Mouse (Mus musculus) liver (tissue): ENCODE measurements at regions not wholly inside any gene's neighbourhood (a gene's known extent, or its start where the extent isn't known, plus 50 kb on each side); places are given as distances from the start of the nearest gene placed in this dataset.
"Not testable (repeated sequence)": the region's sequence is repeated elsewhere in the genome, so short reads cannot be mapped to it uniquely, and the experiment has no call there.

Source experiments
- DNase-seq: peaks from one replicate; pipeline ENCODE4 v3.0.0-alpha.2; 2020; ENCODE audit warnings: mixed read lengths

GRCm38 (mm10) chr12:104637046-104638032, 114.4 kb downstream of the Dicer1 start:
- DNase-seq, result no peak

GRCm38 (mm10) chr12:104636474-104636873, 115.3 kb downstream of the Dicer1 start:
- no peak for DNase-seq

- DNase-seq, result no peak
Observed at GRCm38 (mm10) chr12:104634818-104635217, 116.9 kb downstream of the Dicer1 start.

GRCm38 (mm10) chr12:104630590-104630989, 121.2 kb downstream of the Dicer1 start:
- no peak for DNase-seq

DNA sequence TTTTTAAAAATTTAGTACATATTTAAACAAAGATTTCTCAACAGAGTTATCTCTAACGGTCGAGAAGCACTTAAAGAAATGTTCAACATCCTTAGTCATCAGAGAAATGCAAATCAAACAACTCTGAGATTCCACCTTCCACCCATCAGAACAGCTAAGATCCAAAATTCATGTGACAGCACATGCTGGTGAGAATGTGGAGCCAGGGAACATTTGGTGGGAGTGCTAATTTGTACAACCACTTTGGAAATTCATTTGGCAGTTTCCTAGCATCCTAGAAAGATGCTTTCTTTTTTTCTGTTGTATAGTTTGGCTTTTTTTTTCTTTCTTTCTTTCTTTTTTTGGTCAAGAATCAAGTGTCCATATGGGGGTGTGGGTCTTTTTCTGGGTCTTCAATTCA, 122.3 kb downstream of the Dicer1 start:
- DNase-seq, result no peak

GRCm38 (mm10) chr12:104626054-104626453, 125.7 kb downstream of the Dicer1 start:
- DNase-seq, result no peak

DNA sequence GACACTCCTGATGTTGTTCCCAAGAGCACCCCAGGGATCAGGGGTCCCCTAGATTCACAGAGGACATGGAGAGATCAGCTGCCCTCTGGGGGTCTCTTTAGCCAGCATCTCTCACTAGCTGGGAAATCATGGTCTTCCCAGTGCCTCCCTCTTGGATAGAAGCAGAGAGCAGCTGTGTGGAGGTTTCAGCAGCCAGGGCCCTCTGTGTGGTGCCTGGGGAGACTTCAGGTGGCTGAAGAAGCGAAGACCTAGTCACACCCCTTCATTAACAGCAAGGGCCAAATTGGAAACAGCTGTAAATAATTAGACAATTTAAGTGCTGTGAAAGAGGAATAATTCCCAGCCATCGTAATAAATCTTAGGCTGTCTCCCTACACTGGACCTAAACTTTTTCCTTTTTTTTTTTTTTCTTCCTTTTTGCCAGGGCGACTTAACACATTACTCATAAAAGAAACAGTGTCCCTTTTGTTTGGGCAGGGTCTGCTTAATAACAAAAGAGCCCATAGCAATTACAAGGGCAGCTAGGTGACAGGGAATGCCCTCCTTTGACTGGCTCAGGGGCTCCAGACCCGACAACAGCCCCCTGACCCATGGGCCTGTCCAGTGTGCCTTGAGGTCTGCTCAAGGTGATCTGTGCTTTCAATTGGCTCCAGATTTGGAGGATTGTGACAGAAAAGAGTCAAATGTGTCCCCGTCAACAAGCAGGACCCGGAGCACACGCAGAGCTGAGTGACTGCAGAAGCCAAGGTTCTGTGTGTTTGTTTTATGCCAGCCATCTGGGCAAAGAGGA, 127.7 kb downstream of the Dicer1 start:
- no peak for DNase-seq

- DNase-seq, result peak; percentile 58
Observed at GRCm38 (mm10) chr12:104617111-104617725, 134.5 kb downstream of the Dicer1 start.

- DNase-seq, result no peak
Observed at GRCm38 (mm10) chr12:104614240-104614639, 137.5 kb downstream of the Dicer1 start.

- no peak for DNase-seq
Observed at GRCm38 (mm10) chr12:104609767-104610166, 136.6 kb upstream of the Gsc start.

GRCm38 (mm10) chr12:104608956-104609355, 135.8 kb upstream of the Gsc start:
- not testable (repeated sequence) for DNase-seq

DNA sequence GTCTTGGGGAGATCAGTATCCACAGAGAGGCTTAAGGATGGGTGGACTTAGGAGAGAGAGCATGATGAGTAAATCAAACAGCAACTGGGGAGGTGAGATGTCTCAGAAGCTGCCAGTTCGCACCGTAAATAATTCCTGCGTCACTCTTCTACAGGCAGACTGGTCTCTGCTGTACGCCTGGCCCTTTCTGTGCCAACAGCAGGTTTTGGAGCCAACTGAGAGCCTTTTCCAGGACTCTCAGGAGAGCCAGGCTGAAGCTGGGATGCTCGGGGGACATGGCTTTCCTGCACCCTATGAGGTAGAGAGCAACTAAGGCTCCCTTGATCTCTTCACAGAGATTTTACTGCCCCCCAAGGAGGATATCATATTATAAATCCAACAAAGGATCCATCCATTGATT, 134.3 kb upstream of the Gsc start:
- DNase-seq, result no peak

DNA sequence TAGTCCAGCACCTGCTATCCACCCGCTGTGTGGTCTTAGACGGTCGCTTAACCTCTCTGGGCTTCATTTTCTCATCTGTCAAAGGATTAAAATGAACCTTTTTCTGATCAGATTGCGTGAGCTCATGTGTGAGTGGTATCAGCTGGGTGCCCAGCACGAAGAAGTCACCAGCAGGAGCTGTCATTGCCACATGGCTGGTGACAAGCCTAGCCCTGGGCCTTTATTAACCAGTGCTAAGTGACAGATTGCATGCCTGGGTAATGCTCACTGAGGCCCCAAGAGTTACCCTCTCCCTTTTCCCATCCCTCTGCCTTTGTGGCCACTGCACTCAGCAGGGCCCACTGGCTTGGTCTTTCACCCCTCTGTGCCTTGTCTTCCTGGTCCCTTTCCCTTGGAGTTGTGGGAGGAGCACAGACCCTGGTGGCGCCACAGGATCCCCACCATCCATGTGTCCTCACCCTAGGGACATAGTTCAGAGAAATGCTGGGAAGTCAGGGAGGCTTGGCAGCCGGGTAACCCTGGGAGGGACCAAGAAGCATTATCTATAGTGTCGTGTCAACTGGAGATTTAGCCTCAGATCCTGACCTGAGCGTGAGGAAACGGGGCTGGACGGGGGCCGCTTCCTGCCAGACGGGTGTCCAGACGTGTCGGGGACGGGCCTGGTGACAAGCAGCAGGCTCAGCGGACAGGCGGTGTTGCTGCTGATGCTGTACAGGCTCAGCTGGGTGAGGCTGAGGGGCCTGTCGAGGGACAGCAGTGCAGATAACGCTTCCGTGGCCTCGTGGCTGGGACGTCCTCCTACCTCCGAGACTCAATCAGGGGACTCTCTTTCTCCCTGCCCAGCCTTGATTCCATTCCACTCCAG, 132.6 kb upstream of the Gsc start:
- DNase-seq, result peak; percentile 20

GRCm38 (mm10) chr12:104598056-104598455, 124.9 kb upstream of the Gsc start:
- no peak for DNase-seq

GRCm38 (mm10) chr12:104593526-104594155, 120.5 kb upstream of the Gsc start:
- DNase-seq, result peak; percentile 7

GRCm38 (mm10) chr12:104592791-104593525, 119.8 kb upstream of the Gsc start:
- no peak for DNase-seq

GRCm38 (mm10) chr12:104591571-104591970, 118.4 kb upstream of the Gsc start:
- DNase-seq, result no peak

GRCm38 (mm10) chr12:104590291-104590690, 117.2 kb upstream of the Gsc start:
- no peak for DNase-seq

GRCm38 (mm10) chr12:104584408-104584807, 111.3 kb upstream of the Gsc start:
- no peak for DNase-seq

DNA sequence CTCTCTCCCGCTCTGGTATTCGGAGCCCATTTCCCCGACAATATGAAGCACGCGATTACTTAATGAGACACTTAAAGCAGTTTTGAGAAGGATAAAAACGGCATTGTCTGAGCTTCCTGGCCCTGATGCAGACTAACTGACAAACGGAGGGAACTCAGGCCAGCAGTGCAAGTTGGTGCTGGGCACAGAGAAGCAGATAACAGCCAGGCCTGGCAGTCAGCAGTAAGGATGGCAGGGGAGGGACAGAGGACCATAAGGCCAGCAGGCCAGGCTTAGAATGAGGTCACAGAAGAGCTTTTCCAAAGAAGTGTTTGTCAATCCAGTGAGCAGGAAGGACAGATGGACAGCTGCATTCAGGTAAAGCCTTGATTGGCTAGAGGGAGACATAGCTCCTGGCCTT, 107.7 kb upstream of the Gsc start:
- no peak for DNase-seq

DNA sequence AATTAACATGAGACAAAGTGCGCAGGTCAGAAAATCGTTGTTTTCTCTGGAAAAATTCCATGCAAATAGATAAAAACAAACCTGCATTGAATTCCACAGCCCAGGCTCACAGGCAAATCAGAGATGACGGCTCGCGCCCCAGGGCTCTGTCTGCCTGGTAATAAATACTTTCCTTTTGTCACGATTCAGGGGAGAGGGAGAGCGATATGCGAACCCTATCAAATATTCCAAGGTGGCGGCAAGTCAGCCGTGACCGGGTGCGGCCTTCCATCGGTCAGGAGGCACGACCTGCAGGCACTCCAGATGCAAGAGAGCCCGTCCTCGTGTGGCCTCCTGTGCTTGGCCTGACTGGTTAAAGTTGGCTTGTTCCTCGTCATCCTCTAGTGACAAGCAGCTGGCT, 94.5 kb upstream of the Gsc start:
- DNase-seq, result no peak
